Mouse (Mus musculus) lung, adult 18-20 months (tissue): Measurements from ENCODE around the gene Glt28d2.

Experiments
- DNase-seq, 2 experiments: peaks; one replicate each; pipeline ENCODE4 v3.0.0; 2022; ENCODE audit warnings: mixed read lengths in 2 of 2

Gene Glt28d2

DNA sequence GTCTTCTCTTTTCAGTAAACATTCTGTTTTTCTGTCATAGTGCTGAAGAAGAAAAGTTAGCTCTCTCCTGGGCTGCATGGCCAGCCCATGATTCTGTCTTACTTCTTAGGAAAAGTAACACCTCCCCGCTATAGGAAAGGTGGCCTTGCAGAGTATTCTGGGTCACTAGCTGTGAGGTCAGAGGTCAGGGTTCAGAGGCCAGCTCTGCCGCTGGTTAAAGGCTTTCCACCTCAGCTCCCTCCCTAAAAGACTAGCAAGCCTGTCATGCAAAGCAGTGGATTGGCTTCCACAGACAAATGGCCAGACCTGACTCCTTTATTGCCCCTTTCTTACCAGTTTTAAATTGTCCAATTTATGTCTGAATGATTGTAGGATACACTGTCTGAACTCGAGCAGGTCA is 23.3 kb downstream of the Glt28d2 start:
- no peak for DNase-seq

DNA sequence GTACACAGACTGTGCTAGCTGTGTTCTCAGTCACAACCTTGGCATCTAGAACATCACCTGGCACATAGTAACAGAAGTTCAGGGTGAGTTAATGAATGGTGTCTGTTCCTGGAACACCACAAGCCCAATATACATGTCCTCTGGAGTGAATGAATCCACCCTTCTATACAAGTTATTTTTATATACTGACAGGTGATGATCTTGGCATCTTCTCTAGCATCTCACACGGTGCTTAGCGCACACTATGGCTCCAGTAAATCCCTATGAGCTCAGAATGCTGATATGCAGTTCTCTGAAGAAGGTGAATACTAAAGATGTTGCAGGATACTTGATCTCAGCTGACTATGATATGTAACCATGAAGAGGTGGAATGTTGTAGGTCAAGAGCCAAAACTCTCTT is 24.4 kb downstream of the Glt28d2 start:
- no peak for DNase-seq

DNA sequence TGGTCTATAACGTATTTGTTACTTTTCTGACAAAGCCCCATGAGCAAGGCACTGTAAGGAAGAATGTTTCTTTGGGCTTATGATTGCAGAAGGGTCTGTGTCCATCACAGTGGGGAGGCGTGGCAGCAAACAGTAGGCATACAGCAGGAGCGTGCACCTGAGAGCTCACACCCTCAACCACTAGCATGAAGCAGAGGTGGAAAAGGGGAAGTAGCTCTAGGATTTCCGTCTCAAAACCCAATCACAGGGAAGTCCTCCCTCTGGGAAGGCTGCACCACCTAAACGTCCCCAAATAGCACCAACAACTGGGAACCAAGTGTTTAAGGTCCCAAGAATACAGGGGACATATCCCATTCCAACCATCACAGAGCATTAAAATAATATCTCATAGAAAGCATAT is 26.3 kb downstream of the Glt28d2 start:
- no peak for DNase-seq

DNA sequence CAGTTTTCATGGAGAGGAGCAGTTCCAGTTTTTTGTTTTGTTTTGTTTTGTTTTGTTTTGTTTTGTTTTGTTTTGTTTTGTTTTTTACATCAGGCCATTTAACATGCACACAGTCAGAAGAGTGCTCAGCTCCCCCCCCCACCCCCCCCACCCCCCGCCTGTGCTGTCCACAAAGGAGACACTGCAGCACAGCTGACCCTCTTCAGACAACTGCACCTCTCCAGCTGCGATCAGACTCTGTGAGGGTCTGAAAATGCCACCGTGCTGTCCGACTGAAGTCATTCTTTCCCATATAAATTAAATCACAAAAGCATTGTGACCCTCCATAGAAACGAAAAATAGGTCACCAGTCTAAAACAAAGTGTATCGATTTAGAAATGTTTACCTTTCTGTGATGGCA is 28.0 kb downstream of the Glt28d2 start:
- no peak for DNase-seq

DNA sequence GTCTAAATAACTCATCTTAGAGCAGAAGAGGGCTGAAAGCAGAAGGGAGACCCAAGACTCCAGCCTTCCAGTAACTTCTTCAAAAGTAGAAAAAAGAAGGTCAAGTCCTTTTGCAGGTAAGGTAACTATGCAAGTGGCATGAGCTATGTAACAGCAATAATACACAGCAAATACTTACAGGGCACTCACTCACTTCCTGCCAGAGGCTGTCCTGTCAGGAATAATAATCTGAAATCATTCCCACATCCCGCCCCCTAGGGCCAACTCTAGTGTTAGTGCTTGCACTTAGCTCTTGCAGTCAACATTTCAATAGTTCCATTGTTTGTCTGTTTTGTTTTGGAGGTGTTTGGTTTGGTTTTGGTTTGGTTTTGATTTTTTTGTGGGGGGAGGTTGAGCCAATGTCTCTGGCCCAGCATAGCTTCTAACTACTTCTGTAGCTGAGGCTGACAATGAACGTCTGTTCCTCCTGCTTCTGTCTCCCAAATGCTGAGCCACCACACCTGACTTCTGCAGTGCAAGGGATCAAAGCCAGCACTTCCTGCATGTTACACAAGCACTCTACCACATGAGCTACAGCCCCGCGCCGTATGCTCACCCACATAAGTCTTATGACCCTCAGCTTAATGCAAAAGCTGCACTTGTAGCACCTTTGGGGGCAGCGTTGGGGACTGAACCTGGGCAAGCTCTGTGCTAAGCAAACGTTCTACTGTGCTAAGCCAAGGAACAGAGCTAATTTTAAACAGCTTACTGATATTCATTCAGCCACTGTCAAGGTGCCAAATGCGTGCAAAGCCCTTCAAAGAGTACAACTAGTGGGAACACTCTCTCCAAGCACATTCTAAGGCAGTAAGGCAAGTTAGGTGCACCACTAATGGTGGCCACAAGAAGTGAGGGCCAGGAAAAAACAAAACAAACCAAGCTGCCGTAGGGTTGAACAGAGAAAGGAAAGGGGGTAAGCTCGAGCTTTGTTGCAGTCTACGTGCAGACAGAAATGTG is 28.9 kb downstream of the Glt28d2 start:
- peak; percentile 67 to 75 for DNase-seq

DNA sequence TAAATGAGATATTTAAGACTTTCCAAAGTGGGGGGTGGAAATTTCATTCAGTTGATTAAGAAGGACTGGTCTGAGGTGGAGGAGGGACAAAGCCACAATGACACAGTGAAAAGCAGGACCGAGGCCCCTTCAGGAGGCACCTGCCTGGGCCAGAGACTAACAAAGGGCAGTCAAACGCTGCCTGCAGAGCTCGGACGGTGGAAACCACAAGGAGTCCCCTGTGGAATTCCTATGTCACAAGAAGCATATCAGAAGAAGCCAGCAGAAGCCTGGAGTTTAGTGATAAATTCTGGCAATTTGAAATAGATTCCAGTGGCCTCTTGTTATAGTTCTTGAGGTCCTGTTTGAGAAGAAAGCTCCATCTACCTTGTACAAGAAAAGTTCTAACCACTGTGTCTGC is 30.2 kb downstream of the Glt28d2 start:
- no peak for DNase-seq

DNA sequence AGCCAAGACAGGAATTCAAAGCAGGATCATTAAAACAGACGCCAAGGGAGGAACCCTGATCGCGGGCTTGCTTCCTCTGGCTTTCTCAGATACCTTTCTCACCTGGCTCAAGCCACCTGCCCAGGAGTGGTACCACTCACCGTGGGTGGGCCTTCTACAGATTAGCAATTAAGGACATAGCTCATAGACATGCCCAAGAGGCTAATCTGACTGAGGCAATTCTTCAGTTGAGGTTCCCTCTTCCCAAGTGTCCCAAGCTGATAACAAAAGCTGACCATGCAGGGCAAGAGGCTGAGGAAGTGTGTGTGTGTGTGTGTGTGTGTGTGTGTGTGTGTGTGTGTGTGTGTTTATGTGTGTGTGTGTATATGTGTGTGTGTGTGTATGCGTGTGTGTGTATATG is 31.4 kb downstream of the Glt28d2 start:
- DNase-seq, result no peak

GRCm38 (mm10) chr3:85855043-85855442 is 32.3 kb downstream of the Glt28d2 start:
- DNase-seq, result no peak

- DNase-seq, result no peak
These were observed 33.2 kb downstream of the Glt28d2 start for GRCm38 (mm10) chr3:85854143-85854542.

DNA sequence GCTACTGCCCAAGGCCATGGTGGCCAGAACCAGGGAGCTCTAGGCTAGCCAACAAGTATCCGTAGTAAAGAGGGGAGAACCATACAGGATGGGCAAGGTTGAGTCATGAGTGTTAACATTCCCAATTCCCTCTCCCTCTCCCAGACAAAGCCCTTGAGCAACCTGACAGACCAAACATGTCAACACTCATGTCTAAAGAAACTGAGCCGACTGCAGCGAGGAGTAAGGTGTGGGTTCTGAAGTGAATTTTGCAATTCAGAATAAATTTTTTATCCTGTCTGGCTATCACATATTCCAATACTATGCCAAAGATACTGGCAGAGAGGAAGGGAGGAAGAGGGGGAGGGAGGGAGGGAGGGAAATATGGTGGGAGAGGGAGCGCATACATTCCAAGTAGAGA is 33.6 kb downstream of the Glt28d2 start:
- no peak for DNase-seq

- no peak for DNase-seq
These were observed 37.2 kb downstream of the Glt28d2 start for GRCm38 (mm10) chr3:85850079-85850478.

GRCm38 (mm10) chr3:85846316-85846715 is 41.0 kb downstream of the Glt28d2 start:
- no peak for DNase-seq

GRCm38 (mm10) chr3:85845341-85845740 is 42.0 kb downstream of the Glt28d2 start:
- DNase-seq, result no peak

GRCm38 (mm10) chr3:85842881-85843218 is 44.5 kb downstream of the Glt28d2 start:
- DNase-seq, result peak in 1 of 2 experiments; percentile 29

- DNase-seq, result no peak
These were observed 45.0 kb downstream of the Glt28d2 start for GRCm38 (mm10) chr3:85842177-85842880.

- no peak for DNase-seq
These were observed 45.7 kb downstream of the Glt28d2 start for GRCm38 (mm10) chr3:85841454-85842176.

DNA sequence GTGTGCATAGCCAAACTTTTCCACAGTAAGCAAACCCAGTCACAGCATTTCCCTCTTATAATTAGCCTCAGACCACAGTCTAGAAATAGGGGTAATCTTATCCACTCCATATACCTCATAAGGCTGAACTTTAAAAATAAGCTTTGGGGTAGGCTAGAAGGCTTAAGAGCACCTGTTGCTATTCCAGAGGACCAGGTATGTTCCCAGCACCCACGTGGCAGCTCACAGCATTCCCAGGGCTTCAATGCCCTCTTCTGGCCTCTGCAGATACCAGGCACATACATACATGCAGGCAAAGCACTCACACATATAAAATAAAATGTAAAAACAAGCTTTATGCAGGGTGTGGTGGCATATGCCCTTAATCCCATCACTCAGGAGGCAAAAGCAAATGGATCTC is 53.7 kb downstream of the Glt28d2 start:
- DNase-seq, result no peak

- no peak for DNase-seq
These were observed 54.7 kb downstream of the Glt28d2 start for GRCm38 (mm10) chr3:85832490-85833155.

- DNase-seq, result no peak
These were observed 55.5 kb downstream of the Glt28d2 start for GRCm38 (mm10) chr3:85831785-85832184.

DNA sequence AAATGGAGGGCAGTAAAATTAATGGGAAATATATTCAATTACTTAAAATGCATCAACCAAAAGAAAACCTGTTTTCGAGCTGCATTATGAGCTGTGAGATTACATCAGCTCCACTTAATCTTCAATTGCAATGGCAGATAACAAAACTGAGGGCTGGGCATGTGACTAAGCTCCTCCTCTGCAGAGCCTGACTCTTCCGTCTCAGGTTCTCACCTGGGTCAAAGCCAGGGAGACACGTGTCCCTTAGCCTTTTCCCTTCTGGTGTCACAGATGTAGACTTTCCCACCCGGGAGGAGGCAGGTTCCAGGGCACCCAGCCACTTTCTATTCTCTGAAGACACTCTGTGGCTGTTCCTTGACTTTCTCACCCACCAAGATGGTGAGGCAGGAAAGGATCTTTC is 58.3 kb downstream of the Glt28d2 start:
- DNase-seq, result peak; percentile 61 to 75

DNA sequence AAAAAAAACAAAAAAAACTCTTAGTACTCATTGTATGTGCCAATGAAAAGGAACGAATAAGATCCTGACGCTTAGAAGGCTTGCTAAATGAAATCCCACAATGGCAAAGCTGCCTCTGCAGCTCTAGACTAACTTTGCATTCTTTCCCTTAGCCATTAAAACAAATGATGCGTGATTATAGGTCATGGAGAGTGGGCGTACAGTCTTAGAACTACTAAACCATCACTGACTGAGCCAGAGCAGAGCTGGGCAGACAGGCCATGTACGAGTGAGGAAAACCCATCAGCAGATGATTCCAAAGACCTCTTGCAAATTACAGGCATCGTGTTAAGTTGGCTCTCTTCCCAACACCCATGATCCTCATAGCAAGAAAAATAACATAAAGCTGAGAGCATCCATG is 59.5 kb downstream of the Glt28d2 start:
- no peak for DNase-seq

DNA sequence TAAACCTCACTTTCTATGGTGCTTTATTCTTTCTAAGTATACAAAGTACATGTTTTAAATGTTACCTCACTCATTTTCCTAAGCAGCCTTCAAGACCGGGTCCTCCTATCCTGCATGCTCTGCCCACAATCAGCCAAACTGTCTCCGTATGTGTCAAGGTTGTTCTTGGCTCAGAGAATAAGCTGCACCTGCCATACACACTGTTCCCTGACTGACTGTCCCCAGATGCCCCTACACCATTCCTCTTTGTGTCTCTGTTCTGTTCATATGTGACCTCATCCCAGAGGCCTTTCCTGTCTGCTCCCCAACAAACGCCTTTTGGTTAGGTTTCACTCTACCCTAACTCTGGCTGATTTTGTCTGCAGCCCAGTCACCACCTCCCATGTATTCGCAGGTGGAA is 60.0 kb downstream of the Glt28d2 start:
- DNase-seq, result no peak
